Mouse (Mus musculus) hindbrain, embryonic 12.5 days (tissue): ENCODE data around the gene Ulk2. TPM values are rescaled to one million over a fixed set of nuclear protein-coding genes. Genes with fewer than 3 reads are reported as not detected.

Experiments used
- ATAC-seq: fragments of 200-750 bp; cut with Nextera tagmentation; 2 replicates; pipeline ENCODE4 v1.8.0; 2017; ENCODE audit warnings: moderate TSS enrichment; ENCODE audit not compliant: low FRiP score
- H3K27ac ChIP-seq: fragments of 300-500 bp; sonication (generic); 2 replicates; pipeline ENCODE4 v1.5.1; 2016; ENCODE audit warnings: mild to moderate bottlenecking
- H3K27me3 ChIP-seq: fragments of 300-500 bp; sonication (generic); 2 replicates; pipeline ENCODE4 v1.6.1; 2016; ENCODE audit warnings: mild to moderate bottlenecking
- H3K36me3 ChIP-seq: fragments of 300-500 bp; sonication (generic); 2 replicates; pipeline ENCODE4 v1.6.1; 2016; ENCODE audit warnings: mild to moderate bottlenecking
- H3K4me1 ChIP-seq: fragments of 300-500 bp; sonication (generic); 2 replicates; pipeline ENCODE4 v1.6.1; 2016
- H3K4me2 ChIP-seq: fragments of 300-500 bp; sonication (generic); replicated peaks from 2 replicates; pipeline ENCODE4 v1.6.1; 2016; ENCODE audit warnings: mild to moderate bottlenecking
- H3K4me3 ChIP-seq: fragments of 300-500 bp; sonication (generic); 2 replicates; pipeline ENCODE4 v1.5.1; 2016; ENCODE audit warnings: mild to moderate bottlenecking
- H3K9ac ChIP-seq: fragments of 300-500 bp; sonication (generic); 2 replicates; pipeline ENCODE4 v1.6.1; 2016; ENCODE audit warnings: mild to moderate bottlenecking, moderate library complexity
- H3K9me3 ChIP-seq: fragments of 300-500 bp; sonication (generic); replicated peaks from 2 replicates; pipeline ENCODE4 v1.6.1; 2016; ENCODE audit warnings: mild to moderate bottlenecking
- WGBS: fragments of 180-500 bp; shearing (Covaris S2); methylation state at CpG from one replicate; pipeline ENCODE4 v1.1.7; 2016; 5-methylcytosine and 5-hydroxymethylcytosine counted together
- polyA plus RNA-seq: library from polyadenylated mRNA; unstranded; fragments of >200 nt; fragmentation: Nextera tagmentation; extraction: Ambion mirVana; gene quantifications from 2 replicates; pipeline ENCODE4 v1.2.1, GENCODE M21; 2016

Gene Ulk2
- 42.2 and 42.5 TPM in 2 replicates for polyA plus RNA-seq

DNA sequence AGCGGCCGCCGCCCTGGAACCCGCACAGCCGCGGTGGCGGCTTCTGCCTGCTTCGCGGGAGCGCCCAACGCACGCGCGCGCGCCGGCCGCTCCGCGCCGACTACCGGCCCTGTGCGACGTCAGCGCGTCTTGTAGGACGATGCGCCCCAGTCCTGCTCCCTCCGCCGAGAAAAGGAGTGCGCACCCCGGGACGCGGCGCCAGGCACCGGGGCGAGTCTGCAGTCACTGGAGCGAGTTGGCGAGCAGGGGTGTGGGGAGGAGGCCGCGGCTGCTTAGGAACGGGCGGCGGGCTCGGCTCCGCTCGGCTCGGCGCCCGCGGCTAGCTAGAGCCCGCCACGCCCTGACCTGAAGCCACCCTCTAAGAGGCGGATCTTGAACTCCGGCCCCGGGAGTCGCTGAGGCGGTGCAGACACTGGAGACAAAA lies at the start of gene Ulk2:
Gene Ulk2, minus strand, starts transcription at position 86 of the 424 bp plus-strand sequence.
- peak; percentile 91 for ATAC-seq

GRCm38 (mm10) chr11:61882183-61882582 lies 27.3 kb upstream of the Ulk2 start:
- no peak overlapping the region for H3K27ac ChIP-seq

More for the DNA sequence above, at the start of gene Ulk2:
- peak within 1 kb of the TSS; percentile 98 for H3K4me3 ChIP-seq
- under 1% methylated on average over 45 of the region's 58 CpGs for WGBS
- H3K4me1 ChIP-seq: peaks cover 6% of the 10 kb centered on the region; the same call in 1 of the 2 replicates
- peak within 1 kb of the TSS; percentile 99 for H3K9ac ChIP-seq
- peak within 1 kb of the TSS; percentile 72 for H3K4me2 ChIP-seq
- no peaks in the 10 kb centered on the region for H3K27me3 ChIP-seq
- peak within 1 kb of the TSS; percentile 98 for H3K27ac ChIP-seq
- H3K36me3 ChIP-seq: peaks cover 5% of the 10 kb centered on the region; the same call in 1 of the 2 replicates
- no peaks in the 10 kb centered on the region for H3K9me3 ChIP-seq

DNA sequence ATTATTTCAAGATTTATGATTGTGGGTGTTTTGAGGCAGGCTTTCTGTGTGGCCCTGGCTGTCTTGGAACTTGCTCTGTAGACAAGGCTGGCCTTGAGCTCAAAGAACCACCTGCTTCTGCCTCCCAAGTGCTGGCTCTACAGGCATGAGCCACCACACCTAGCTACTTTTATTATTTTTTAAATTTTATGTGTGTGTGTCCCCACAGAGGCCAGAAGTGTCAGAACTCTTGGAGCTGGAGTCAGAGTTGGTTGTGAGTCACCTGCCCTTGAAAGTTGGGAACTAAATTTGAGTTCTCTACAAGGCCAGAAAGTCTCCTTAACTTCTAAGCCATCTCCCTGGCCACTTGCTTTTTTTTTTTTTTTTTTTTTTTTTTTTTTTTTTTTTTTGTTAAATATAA lies 25.0 kb upstream of the Ulk2 start:
- Histone ChIP-seq H3K27ac (no peak overlapping the region), H3K4me2 (no peak overlapping the region), H3K36me3 (peaks cover 39% of the 10 kb centered on the region), H3K9ac (no peak overlapping the region), H3K4me1 (no peaks in the 10 kb centered on the region), H3K9me3 (no peaks in the 10 kb centered on the region), H3K27me3 (no peaks in the 10 kb centered on the region), H3K4me3 (no peak overlapping the region)
- no peak for ATAC-seq

More at GRCm38 (mm10) chr11:61882183-61882582, 27.3 kb upstream of the Ulk2 start:
- Histone ChIP-seq H3K4me2 (no peak overlapping the region), H3K4me1 (no peaks in the 10 kb centered on the region), H3K27me3 (no peaks in the 10 kb centered on the region), H3K9ac (no peak overlapping the region), H3K9me3 (no peaks in the 10 kb centered on the region), H3K4me3 (no peak overlapping the region), H3K36me3 (peaks cover 32% of the 10 kb centered on the region)
- WGBS: 80% methylated on average over 5 of the region's 5 CpGs
- ATAC-seq: no peak

DNA sequence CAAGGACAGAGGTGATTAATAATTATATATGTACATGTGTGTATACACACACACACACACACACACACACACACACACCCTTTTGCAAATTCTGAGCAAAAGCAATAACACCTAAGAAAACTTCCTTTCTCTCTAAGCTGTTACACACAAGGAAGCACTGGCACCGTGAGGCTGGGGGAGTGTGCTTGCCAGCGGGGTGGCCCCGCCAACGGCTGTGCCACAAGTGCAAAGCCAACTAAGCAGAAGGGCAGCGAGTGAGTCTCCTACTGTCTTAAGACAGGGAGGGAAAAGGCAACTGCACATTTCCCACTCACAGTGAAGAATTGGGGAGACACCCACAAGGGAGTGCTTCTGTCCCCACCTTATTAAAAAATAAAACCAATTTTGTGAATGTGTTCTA lies 17.0 kb upstream of the Ulk2 start:
- Histone ChIP-seq H3K4me3 (no peak overlapping the region), H3K36me3 (peaks cover 62% of the 10 kb centered on the region), H3K9me3 (no peaks in the 10 kb centered on the region), H3K4me2 (no peak overlapping the region), H3K27me3 (no peaks in the 10 kb centered on the region), H3K27ac (no peak overlapping the region), H3K4me1 (no peaks in the 10 kb centered on the region), H3K9ac (no peak overlapping the region)
- no peak for ATAC-seq
- WGBS: 89% methylated on average over 5 of the region's 5 CpGs

DNA sequence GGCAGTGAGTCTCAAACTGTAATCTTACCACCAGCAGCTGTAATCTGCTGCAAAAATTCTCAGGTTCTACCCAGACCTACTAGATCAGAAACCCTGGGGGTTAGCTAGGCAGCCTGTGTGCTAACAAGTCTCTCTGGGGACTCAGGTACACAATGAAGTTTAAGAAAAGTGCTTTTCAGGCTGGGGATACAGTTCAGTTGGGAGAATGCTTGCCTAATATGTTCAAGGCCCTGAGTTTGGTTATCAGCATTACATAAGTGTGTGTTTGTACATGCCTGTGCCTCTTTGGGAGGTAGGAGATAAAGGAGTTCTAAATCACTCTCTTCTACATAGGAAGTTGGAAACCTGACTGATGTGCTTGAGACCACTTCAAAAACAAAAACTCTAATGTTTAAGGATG lies 12.0 kb upstream of the Ulk2 start:
- H3K9ac ChIP-seq: no peak overlapping the region
- H3K4me1 ChIP-seq: no peaks in the 10 kb centered on the region
- H3K9me3 ChIP-seq: no peaks in the 10 kb centered on the region
- H3K27me3 ChIP-seq: no peaks in the 10 kb centered on the region
- H3K4me2 ChIP-seq: no peak overlapping the region
- H3K4me3 ChIP-seq: no peak overlapping the region
- no peak overlapping the region for H3K27ac ChIP-seq
- peaks cover 23% of the 10 kb centered on the region for H3K36me3 ChIP-seq
- no peak for ATAC-seq

- Histone ChIP-seq H3K27me3 (no peaks in the 10 kb centered on the region), H3K27ac (no peak overlapping the region), H3K9me3 (no peaks in the 10 kb centered on the region), H3K4me3 (no peak overlapping the region), H3K36me3 (no peaks in the 10 kb centered on the region), H3K4me2 (no peak overlapping the region), H3K4me1 (no peaks in the 10 kb centered on the region), H3K9ac (no peak overlapping the region)
- WGBS: 84% methylated on average over 6 of the region's 6 CpGs
- no peak for ATAC-seq
These were observed 7.1 kb upstream of the Ulk2 start for GRCm38 (mm10) chr11:61861781-61862547.

GRCm38 (mm10) chr11:61859316-61859715 lies 4.4 kb upstream of the Ulk2 start:
- Histone ChIP-seq H3K4me1 (no peaks in the 10 kb centered on the region), H3K9ac (no peak overlapping the region), H3K36me3 (no peaks in the 10 kb centered on the region), H3K4me2 (no peak overlapping the region), H3K4me3 (no peak overlapping the region), H3K27ac (no peak overlapping the region), H3K9me3 (no peaks in the 10 kb centered on the region), H3K27me3 (no peaks in the 10 kb centered on the region)
- ATAC-seq: no peak
- WGBS: 73% methylated on average over 1 of the region's 1 CpGs

DNA sequence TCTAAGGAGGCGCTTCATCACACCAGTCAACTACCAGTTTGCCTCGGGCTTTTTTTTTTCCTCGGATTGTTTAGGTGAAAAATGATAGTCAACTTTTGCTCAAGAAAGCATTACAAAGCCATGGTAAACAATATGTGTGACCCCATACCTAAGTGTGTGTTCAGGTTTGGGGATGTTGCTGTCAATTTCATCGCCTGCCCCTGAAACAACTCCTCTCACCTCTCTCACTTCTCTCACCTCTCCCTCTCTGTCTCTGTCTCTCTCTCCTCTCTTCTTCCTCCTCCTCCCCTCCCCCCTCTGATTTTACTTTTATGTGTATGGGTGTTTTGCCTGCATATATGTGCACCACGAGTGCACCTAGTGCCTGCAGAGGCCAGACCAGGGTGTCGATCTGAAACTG lies 666 bp upstream of the Ulk2 start:
- Histone ChIP-seq H3K27me3 (no peaks in the 10 kb centered on the region), H3K4me1 (peaks cover 6% of the 10 kb centered on the region; the same call in 1 of the 2 replicates), H3K9me3 (no peaks in the 10 kb centered on the region), H3K9ac (peak overlapping the region; percentile 99), H3K27ac (peak overlapping the region; percentile 98; the same call in 1 of the 2 replicates), H3K36me3 (peaks cover 2% of the 10 kb centered on the region; the same call in 1 of the 2 replicates), H3K4me3 (peak overlapping the region; percentile 98), H3K4me2 (peak overlapping the region; percentile 72)
- 50% methylated on average over 6 of the region's 6 CpGs for WGBS
- no peak for ATAC-seq

- peak overlapping the region; percentile 99 for H3K9ac ChIP-seq
- peak overlapping the region; percentile 98 for H3K4me3 ChIP-seq
- H3K27me3 ChIP-seq: no peaks in the 10 kb centered on the region
- H3K4me1 ChIP-seq: peaks cover 8% of the 10 kb centered on the region; the same call in 1 of the 2 replicates
- peak overlapping the region; percentile 72 for H3K4me2 ChIP-seq
- ATAC-seq: peak; percentile 91
- H3K27ac ChIP-seq: peak overlapping the region; percentile 98
- H3K9me3 ChIP-seq: no peaks in the 10 kb centered on the region
- peaks cover 5% of the 10 kb centered on the region; the same call in 1 of the 2 replicates for H3K36me3 ChIP-seq
- under 1% methylated on average over 80 of the region's 87 CpGs for WGBS
These were observed 474 bp downstream of the Ulk2 start for GRCm38 (mm10) chr11:61854211-61854987.

GRCm38 (mm10) chr11:61853659-61854058 lies 1.2 kb downstream of the Ulk2 start:
- Histone ChIP-seq H3K4me3 (peak overlapping the region; percentile 98), H3K4me1 (peaks cover 10% of the 10 kb centered on the region; the same call in 1 of the 2 replicates), H3K9ac (peak overlapping the region; percentile 99), H3K9me3 (no peaks in the 10 kb centered on the region), H3K27ac (peak overlapping the region; percentile 98), H3K27me3 (no peaks in the 10 kb centered on the region), H3K36me3 (peaks cover 5% of the 10 kb centered on the region; the same call in 1 of the 2 replicates), H3K4me2 (peak overlapping the region; percentile 72)
- no peak for ATAC-seq
- WGBS: 17% methylated on average over 5 of the region's 5 CpGs

DNA sequence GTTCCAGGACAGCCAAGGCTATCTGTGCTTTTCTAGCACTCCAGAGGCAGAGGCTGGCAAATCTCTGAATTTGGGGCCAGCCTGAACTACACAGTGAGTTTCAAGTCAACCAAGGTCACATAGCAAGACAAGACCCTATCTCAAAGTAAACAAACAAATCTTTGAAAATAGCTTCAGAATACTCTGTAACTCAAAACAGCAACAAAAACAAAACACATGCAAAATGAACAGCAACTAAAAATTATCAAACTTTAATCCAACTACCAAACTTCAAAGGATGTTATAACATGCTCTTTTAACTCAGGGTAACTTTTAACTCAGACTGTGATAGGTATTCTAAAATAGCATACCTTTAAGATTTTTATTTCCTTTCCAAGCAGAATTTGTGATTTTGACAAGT lies 2.0 kb downstream of the Ulk2 start:
- no peaks in the 10 kb centered on the region for H3K27me3 ChIP-seq
- H3K27ac ChIP-seq: no peak overlapping the region
- H3K4me2 ChIP-seq: peak overlapping the region; percentile 30
- no peak overlapping the region for H3K4me3 ChIP-seq
- no peak overlapping the region for H3K9ac ChIP-seq
- H3K36me3 ChIP-seq: peaks cover 5% of the 10 kb centered on the region; the same call in 1 of the 2 replicates
- no peaks in the 10 kb centered on the region for H3K9me3 ChIP-seq
- peaks cover 10% of the 10 kb centered on the region; the same call in 1 of the 2 replicates for H3K4me1 ChIP-seq
- no peak for ATAC-seq

DNA sequence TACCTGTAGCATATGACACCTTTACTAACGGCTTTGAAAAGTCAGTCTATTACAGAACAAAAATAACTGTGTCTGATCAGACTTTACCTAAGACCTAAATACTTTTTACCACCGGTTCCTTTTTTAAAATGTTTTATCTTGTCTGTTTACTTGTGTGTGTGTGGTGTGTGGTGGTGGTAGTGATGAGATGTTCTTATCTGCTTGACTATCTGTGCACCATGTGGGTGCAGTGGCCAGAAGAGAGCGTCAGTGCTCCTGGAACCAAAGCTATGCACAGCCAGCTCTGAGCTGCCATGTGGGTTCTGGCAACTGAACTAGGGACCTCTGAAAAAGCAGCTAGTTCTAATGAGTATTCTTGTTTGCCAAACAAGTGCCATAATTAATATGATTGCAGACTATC lies 3.7 kb downstream of the Ulk2 start:
- Histone ChIP-seq H3K9me3 (no peaks in the 10 kb centered on the region), H3K9ac (no peak overlapping the region), H3K4me3 (no peak overlapping the region), H3K27me3 (no peaks in the 10 kb centered on the region), H3K4me1 (peaks cover 10% of the 10 kb centered on the region; the same call in 1 of the 2 replicates), H3K27ac (no peak overlapping the region), H3K4me2 (no peak overlapping the region), H3K36me3 (peaks cover 5% of the 10 kb centered on the region; the same call in 1 of the 2 replicates)
- no peak for ATAC-seq
- WGBS: 90% methylated on average over 3 of the region's 3 CpGs
